Mouse (Mus musculus): Measurements from ENCODE around the gene Rgs8.

Gene Rgs8

GRCm38 (mm10) chr1:153708626-153709025 lies 55.8 kb downstream of the Rgs8 start:
- no peak for DNase-seq

GRCm38 (mm10) chr1:153709451-153709850 lies 56.6 kb downstream of the Rgs8 start:
- no peak for DNase-seq

GRCm38 (mm10) chr1:153711544-153712262 lies 58.9 kb downstream of the Rgs8 start:
- DNase-seq = no peak

GRCm38 (mm10) chr1:153712633-153713032 lies 59.8 kb downstream of the Rgs8 start:
- DNase-seq = no peak

GRCm38 (mm10) chr1:153717990-153718389 lies 65.2 kb downstream of the Rgs8 start:
- DNase-seq = no peak

GRCm38 (mm10) chr1:153720935-153721334 lies 68.1 kb downstream of the Rgs8 start:
- DNase-seq = peak; percentile 25

- no peak for DNase-seq
Measured at GRCm38 (mm10) chr1:153721565-153722310, 68.9 kb downstream of the Rgs8 start.

- DNase-seq = no peak
Measured at GRCm38 (mm10) chr1:153723426-153723825, 70.6 kb downstream of the Rgs8 start.

- DNase-seq = no peak
Measured at GRCm38 (mm10) chr1:153726636-153727035, 73.8 kb downstream of the Rgs8 start.

- no peak for DNase-seq
Measured at GRCm38 (mm10) chr1:153729806-153730205, 77.0 kb downstream of the Rgs8 start.

GRCm38 (mm10) chr1:153730671-153731070 lies 77.8 kb downstream of the Rgs8 start:
- DNase-seq = peak; percentile 47

GRCm38 (mm10) chr1:153733181-153733580 lies 80.4 kb downstream of the Rgs8 start:
- DNase-seq = no peak

- DNase-seq = no peak
Measured at GRCm38 (mm10) chr1:153734866-153735265, 82.0 kb downstream of the Rgs8 start.

GRCm38 (mm10) chr1:153736096-153736495 lies 83.3 kb downstream of the Rgs8 start:
- DNase-seq = no peak

- DNase-seq = no peak
Measured at GRCm38 (mm10) chr1:153737101-153738085, 84.6 kb downstream of the Rgs8 start.

GRCm38 (mm10) chr1:153739437-153740015 lies 86.7 kb downstream of the Rgs8 start:
- DNase-seq = no peak

- peak; percentile 79 for DNase-seq
Measured at GRCm38 (mm10) chr1:153740145-153740544, 87.3 kb downstream of the Rgs8 start, which contains the start of gene Rgs16. Gene Rgs16, plus strand, starts transcription at chr1:153740349.

GRCm38 (mm10) chr1:153740775-153741400 lies 88.1 kb downstream of the Rgs8 start:
- no peak for DNase-seq

- DNase-seq = no peak
Measured at GRCm38 (mm10) chr1:153741551-153742316, 88.9 kb downstream of the Rgs8 start.

- DNase-seq = peak; percentile 86
Measured at GRCm38 (mm10) chr1:153742374-153743155, 89.7 kb downstream of the Rgs8 start.
